Mouse (Mus musculus): Measurements from ENCODE around the gene Slc6a16. TPM values are rescaled to one million over a fixed set of nuclear protein-coding genes. Genes with fewer than 3 reads are reported as not detected.

The Slc6a16 gene
- polyA plus RNA-seq, 1 experiment from 2014 or later, result 1.3 TPM

DNA sequence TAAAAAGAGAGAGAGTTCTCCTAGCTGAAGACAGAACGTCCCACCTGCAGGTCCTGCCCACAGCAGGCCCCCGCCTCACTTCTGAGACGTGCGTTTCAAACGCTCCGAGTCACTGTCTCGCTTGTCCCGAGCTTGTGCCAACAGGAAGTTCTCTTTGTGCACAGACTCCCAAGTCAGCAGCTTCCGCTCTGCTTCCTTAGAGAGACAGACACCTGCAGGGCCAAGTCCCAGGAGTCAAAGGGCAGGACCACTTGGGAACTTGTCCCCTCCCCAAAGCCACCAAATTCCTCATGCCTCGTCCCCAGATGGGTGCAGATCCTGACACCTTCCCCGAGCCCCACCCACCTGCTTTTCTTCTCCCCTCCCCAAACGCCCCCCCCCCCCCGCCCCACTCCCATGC lies 64.0 kb downstream of the Slc6a16 start:
- Histone ChIP-seq H3K4me1 (replicated peaks) (peaks cover 30% of the 10 kb centered on the region), H3K9ac (peak overlapping the region; percentile 21; the same call in 1 of the 2 replicates), H3K4me2 (peak overlapping the region; percentile 46), H3K27ac (replicated peaks) (no peak overlapping the region), H3K36me3 (no peaks in the 10 kb centered on the region), H3K4me3 (peak overlapping the region; percentile 21), H3K27me3 (no peaks in the 10 kb centered on the region), H3K9me3 (no peaks in the 10 kb centered on the region)
- 14% methylated on average over 11 of the region's 13 CpGs for WGBS
- ATAC-seq (ENCODE audit: low FRiP score, low read depth), result 0 out of 2 replicates have a peak, but pooled peaks have one; percentile 3

DNA sequence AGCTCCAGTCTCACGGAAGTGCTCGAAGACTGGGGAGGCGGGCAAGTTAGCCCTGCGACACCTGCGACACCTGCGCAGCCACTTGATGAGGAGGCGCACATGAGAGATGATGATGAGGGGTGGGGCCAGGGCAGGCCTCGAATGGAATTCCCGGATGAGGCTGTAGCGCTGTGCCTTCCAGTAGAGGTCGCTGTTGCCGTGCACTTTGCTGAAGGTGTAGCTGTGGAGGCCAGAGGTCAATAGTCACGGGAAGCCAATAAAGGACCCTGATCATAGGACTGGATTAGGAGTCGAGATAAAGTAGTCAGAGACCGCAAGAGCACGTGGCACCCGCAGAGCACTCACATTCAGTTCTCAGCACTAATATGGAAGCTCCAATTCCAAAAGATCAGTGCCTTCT lies 64.4 kb downstream of the Slc6a16 start:
- H3K9ac ChIP-seq, result no peak overlapping the region

DNA sequence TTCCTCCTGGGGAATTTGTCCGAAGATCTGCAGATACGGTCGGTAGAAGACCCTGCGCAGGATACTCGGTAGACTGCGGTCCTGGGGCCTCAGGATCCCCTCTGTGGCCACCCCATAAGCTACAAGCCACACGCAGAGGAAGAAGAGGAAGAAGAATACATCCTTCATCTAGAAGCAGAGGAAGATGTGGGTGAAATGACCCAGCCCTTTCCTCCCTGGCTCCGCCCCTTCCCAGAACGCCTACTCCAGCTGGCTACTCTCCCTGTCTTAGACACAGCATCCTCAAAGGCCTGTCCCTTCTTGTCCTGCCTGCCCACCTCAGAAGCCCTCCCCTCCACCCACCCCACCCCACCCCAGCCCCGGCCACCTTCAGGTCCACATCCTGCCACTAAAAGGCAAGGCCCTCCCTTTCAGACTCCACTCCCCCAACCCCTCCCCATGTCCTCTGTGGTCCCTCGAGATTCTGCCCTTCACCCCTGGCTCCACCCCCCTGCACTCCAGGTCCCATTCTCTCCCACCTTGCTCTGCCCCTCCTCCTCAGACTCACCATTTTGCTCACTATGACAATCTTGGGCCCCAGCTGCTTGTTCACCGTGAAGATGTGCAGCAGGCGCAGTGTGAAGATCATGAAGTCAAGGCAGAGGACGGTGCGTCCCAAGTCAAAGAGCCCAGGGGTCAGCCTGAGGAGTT lies 67.8 kb downstream of the Slc6a16 start:
- Histone ChIP-seq H3K4me1 (replicated peaks) (peaks cover 22% of the 10 kb centered on the region), H3K9ac (no peak overlapping the region), H3K36me3 (no peaks in the 10 kb centered on the region), H3K27ac (replicated peaks) (no peak overlapping the region), H3K4me2 (no peak overlapping the region), H3K27me3 (no peaks in the 10 kb centered on the region), H3K9me3 (no peaks in the 10 kb centered on the region), H3K4me3 (no peak overlapping the region)
- WGBS, result 73% methylated on average over 14 of the region's 15 CpGs
- no peak for ATAC-seq (ENCODE audit: low FRiP score, low read depth)

More for the DNA sequence above, 64.4 kb downstream of the Slc6a16 start:
- H3K4me1 ChIP-seq (replicated peaks), result peaks cover 26% of the 10 kb centered on the region
- H3K4me3 ChIP-seq, result peak overlapping the region; percentile 21
- peak overlapping the region; percentile 46 for H3K4me2 ChIP-seq
- no peaks in the 10 kb centered on the region for H3K9me3 ChIP-seq
- no peaks in the 10 kb centered on the region for H3K27me3 ChIP-seq
- no peaks in the 10 kb centered on the region for H3K36me3 ChIP-seq
- peak; percentile 58 for ATAC-seq (ENCODE audit: low FRiP score, low read depth)
- no peak overlapping the region for H3K27ac ChIP-seq (replicated peaks)
- WGBS, result 6% methylated on average over 17 of the region's 17 CpGs

DNA sequence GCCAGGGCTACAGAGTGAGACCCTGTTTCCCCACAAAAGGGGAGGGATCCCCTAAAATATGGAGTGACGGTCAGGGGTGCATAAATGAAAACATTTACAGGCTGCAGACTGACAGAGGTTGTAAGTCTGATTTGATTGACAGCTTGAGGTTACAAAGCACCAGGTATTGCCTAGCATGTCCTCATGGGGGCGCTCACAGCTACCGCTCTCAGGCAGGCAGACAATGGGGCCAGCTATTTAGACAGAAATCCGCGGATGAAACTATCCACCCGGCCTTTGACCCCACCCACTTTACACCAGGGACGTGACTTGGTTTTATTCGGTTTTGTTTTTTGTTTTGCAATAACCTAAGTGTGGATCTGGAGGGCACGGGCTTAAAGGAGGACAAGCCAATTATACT lies 68.6 kb downstream of the Slc6a16 start:
- H3K9ac ChIP-seq, result no peak overlapping the region
- H3K9me3 ChIP-seq, result no peaks in the 10 kb centered on the region
- peaks cover 22% of the 10 kb centered on the region for H3K4me1 ChIP-seq (replicated peaks)
- no peak overlapping the region for H3K27ac ChIP-seq (replicated peaks)
- H3K4me3 ChIP-seq, result no peak overlapping the region
- H3K27me3 ChIP-seq, result no peaks in the 10 kb centered on the region
- WGBS, result 8% methylated on average over 9 of the region's 9 CpGs
- no peak for ATAC-seq (ENCODE audit: low FRiP score, low read depth)
- no peaks in the 10 kb centered on the region for H3K36me3 ChIP-seq
- no peak overlapping the region for H3K4me2 ChIP-seq

DNA sequence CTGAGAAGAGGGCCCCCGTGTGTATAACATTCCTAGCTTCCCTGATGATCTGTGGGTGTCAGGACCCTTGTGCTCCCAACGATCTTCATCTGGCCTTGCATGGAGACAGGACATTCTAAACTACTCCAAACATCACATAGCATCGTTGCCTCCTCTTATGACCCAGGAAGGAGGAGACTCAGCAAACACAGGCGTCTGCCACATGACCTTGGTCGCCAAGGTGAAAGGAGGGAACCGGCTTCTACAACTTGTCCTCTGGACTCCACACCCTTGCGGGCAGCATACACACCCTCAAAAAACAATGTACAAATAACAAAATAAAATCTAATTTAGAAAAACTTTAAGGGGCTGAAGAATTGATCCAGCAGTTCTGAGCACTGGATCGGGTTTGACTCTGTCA lies 71.1 kb downstream of the Slc6a16 start:
- Histone ChIP-seq H3K4me1 (replicated peaks) (peaks cover 11% of the 10 kb centered on the region), H3K27me3 (no peaks in the 10 kb centered on the region), H3K27ac (replicated peaks) (no peak overlapping the region), H3K4me2 (no peak overlapping the region), H3K36me3 (no peaks in the 10 kb centered on the region), H3K9me3 (no peaks in the 10 kb centered on the region), H3K4me3 (no peak overlapping the region), H3K9ac (no peak overlapping the region)
- no peak for ATAC-seq (ENCODE audit: low FRiP score, low read depth)
- 79% methylated on average over 8 of the region's 8 CpGs for WGBS

DNA sequence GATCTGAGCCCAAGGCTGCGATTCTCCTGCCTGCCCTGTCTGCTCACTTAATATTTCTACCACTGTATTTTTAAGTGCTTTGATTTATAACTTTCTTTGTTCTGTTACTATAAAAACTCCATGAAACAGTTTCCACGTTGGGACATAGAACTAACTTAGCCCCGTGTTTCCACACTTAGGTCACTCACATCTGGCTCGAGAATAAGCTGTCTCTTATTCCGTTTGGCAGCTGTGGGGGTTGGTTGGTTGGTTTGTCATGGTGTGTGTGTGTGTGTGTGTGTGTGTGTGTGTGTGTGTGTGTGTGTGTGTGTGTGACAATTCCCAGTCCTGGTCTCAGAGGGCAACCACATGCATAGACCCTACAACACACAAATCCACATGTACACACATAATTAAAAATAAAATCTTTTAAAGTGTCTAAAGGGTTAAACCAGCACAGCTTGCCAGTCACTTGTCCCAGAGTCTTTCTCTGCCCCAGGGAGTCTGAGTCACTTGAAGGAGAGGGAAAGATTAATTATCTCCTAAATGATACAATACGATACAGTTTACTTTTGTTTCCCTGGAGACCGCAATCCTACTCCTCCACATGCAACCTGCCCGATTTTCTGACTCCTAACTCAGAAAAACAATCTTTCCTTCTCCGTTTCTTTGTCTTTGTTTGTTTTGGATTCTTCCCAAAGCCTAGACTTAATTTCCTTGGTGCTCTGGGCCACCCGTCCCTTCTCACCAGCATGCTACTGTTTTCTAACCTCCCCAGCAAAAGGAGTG lies 72.0 kb downstream of the Slc6a16 start:
- Histone ChIP-seq H3K4me2 (peak overlapping the region; percentile 15; the same call in 1 of the 2 replicates), H3K27ac (replicated peaks) (peak overlapping the region; percentile 51; the same call in 1 of the 2 replicates), H3K27me3 (no peaks in the 10 kb centered on the region), H3K9ac (no peak overlapping the region), H3K9me3 (no peaks in the 10 kb centered on the region), H3K4me3 (no peak overlapping the region), H3K36me3 (no peaks in the 10 kb centered on the region), H3K4me1 (replicated peaks) (peaks cover 11% of the 10 kb centered on the region)
- WGBS, result 22% methylated on average over 10 of the region's 10 CpGs
- no peak for ATAC-seq (ENCODE audit: low FRiP score, low read depth)

DNA sequence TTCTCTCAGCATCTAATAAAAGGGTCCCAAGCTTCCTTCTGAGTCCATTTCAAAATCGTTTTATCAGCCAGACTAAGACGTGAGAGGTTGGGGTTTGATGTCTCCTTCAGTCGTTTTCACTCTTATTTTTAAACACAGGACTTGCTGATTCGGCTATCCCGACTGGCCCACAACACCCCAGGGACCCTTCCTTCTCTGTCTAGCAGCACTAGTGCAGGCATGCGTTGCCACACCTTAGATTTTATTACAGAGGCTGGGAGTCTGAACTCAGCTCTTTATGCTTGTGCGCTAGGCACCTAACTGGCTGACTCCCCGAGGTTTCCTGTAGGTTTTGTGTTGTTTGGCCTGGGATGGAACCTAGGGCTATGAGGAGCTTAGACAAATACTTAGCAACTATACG lies 72.6 kb downstream of the Slc6a16 start:
- H3K4me2 ChIP-seq, result 0 out of 2 replicates have a peak overlapping the region, but pooled peaks have one; percentile 15

DNA sequence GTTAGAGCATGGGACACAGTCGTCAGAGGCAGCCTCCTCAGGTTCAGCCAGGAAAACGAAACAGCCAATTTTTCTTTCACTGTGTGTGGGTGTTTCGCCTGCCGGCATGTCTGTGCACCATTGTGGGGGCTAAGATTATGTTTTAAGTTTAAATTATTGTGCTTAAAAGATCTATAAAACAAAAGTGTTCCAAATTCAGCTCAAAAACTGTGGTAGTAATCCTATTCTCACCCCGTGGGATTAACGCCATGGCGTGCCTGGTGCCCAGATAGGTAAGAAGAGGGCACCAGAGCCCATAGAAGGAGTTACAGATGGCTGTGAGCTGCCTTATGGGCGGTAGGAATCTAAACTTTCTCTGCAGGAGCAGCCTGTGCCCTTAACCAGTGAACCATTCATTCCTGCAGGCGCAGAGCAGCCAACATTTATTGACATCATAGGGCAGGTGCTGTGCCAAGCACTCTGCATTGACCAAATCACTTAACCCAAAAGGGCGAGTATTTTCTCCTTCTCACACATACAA lies 74.4 kb downstream of the Slc6a16 start:
- Histone ChIP-seq H3K36me3 (no peaks in the 10 kb centered on the region), H3K27ac (replicated peaks) (no peak overlapping the region), H3K9me3 (no peaks in the 10 kb centered on the region), H3K27me3 (no peaks in the 10 kb centered on the region), H3K4me1 (replicated peaks) (peaks cover 11% of the 10 kb centered on the region), H3K4me2 (no peak overlapping the region), H3K9ac (no peak overlapping the region), H3K4me3 (no peak overlapping the region)
- 87% methylated on average over 10 of the region's 10 CpGs for WGBS
- ATAC-seq (ENCODE audit: low FRiP score, low read depth), result no peak

More for the DNA sequence above, 72.6 kb downstream of the Slc6a16 start:
- Histone ChIP-seq H3K27ac (replicated peaks) (peak overlapping the region; percentile 51), H3K9ac (no peak overlapping the region), H3K4me3 (no peak overlapping the region), H3K4me1 (replicated peaks) (peaks cover 11% of the 10 kb centered on the region), H3K9me3 (no peaks in the 10 kb centered on the region), H3K36me3 (no peaks in the 10 kb centered on the region), H3K27me3 (no peaks in the 10 kb centered on the region)
- WGBS, result 29% methylated on average over 9 of the region's 9 CpGs
- ATAC-seq (ENCODE audit: low FRiP score, low read depth), result no peak

DNA sequence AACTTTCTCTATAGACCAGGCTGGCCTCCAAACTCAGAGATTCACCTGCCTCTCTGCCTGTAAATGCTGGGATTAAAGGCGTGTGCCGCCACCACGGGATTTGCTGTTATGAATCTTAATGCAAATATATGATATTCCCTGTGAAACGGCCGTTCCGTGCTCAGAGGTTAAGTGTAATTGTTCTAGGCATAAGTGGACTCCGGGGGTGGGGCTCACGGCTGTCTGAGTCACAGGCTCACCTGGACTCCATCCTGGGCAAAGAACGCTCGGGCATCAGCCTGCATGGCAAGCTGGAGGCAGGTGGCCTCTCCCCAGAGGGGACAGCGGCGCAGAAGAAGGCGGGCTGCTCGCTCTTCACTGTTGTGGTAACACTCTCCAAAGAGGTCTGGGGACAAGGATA lies 75.7 kb downstream of the Slc6a16 start:
- ATAC-seq (ENCODE audit: low FRiP score, low read depth), result no peak
- Histone ChIP-seq H3K36me3 (no peaks in the 10 kb centered on the region), H3K27me3 (no peaks in the 10 kb centered on the region), H3K9ac (no peak overlapping the region), H3K4me2 (no peak overlapping the region), H3K4me3 (no peak overlapping the region), H3K27ac (replicated peaks) (no peak overlapping the region), H3K9me3 (no peaks in the 10 kb centered on the region), H3K4me1 (replicated peaks) (peaks cover 11% of the 10 kb centered on the region)
- WGBS, result 95% methylated on average over 14 of the region's 14 CpGs

DNA sequence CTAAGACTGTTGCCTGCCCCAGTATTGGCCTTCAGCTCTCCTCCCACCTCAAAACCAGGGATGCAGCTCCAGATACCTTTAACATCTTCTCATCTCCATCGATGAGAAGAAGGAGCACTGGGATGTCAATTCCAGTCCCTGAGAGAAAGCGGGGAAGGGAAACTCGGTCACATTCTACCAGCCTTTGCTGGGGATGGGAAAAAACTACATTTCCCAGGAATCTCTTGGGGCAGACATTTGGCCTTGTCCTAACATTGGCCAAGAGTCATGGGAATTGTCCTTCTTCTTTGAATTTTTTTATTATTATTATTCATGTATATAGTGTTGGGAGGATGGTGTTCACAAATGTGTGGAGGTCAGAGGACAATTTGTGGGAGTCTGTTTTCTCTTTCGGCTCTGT lies 81.4 kb downstream of the Slc6a16 start:
- H3K36me3 ChIP-seq, result peaks cover 7% of the 10 kb centered on the region; the same call in 1 of the 2 replicates
- no peak overlapping the region for H3K9ac ChIP-seq
- H3K4me2 ChIP-seq, result no peak overlapping the region
- H3K9me3 ChIP-seq, result no peaks in the 10 kb centered on the region
- no peak overlapping the region for H3K27ac ChIP-seq (replicated peaks)
- no peaks in the 10 kb centered on the region for H3K4me1 ChIP-seq (replicated peaks)
- no peaks in the 10 kb centered on the region for H3K27me3 ChIP-seq
- no peak overlapping the region for H3K4me3 ChIP-seq
- ATAC-seq (ENCODE audit: low FRiP score, low read depth), result no peak
- WGBS, result 83% methylated on average over 4 of the region's 4 CpGs

All from hindbrain, embryonic 15.5 days (tissue).